Mouse (Mus musculus): ENCODE data around the gene Txk.
A peak's percentile ranks its signal among the peaks of the same experiment; 100 is the strongest.

Txk gene

DNA sequence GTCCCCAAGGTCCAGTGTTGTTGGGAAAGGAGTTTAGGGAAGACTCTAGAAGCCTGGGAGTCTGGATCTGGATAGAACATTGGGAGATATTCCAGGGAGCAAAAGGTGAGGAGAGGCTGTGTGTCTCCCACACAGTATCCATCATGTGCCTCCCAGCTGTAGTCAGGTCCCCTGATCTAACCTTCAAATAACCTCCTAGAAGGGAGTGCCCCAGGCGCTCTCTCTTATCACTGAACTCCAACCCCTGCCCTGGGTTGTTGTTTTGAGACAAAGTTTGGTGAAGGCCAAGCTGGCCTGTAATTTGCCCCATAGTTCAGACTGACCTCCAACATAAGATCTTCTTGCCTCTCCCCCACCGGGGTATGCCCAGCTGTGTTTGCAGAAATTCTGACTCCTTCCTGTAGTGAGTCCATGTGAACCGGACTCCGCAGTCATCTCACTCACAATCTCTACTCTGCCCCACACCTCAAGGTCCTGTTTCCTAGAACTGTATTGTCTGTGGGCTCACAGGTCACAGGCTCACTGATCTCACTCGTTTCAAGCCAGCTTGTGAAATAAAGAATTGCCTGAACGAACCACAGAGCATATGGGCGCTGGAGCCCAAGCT, 3.8 kb downstream of the Txk start:
- DNase-seq: no peak

DNA sequence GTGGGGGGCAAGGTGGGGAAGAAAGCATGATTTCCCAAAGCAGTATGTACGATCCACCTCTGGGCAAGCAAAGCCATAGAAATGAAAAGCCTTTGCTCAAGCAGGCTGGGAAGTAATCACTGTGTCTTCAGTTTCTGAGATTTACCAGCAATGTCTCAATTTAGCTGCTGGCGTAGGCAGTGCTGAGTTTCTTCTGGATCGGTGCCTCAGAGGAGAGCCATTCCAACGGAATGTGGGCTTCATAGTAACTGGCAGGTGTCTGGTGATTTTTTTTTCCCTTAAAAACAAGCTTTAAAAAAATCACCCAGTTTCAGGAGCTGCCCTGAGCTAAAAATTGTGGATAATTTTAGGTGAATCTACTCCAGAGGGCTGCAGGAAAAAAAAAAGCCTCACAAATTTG, 5.2 kb downstream of the Txk start:
- no peak for DNase-seq

DNA sequence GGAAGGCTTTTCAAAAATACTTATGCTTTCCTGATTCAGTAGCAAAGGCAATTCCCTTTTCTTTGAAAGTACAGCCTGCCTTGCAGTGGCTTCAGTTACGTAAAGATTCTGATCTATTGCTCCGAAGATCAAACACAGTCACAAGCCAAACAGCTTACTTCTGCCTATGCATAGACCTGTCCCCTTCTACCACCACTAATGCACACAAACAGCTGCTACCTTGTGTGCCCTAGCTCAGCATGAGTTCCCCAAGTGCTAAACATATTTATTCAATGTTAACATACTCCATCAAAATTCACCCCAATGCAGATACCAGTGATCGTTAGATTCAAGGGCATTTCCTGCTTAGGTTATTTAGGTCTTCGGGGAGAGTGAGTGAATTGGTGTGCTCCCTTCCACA, 6.1 kb downstream of the Txk start:
- no peak for DNase-seq

DNA sequence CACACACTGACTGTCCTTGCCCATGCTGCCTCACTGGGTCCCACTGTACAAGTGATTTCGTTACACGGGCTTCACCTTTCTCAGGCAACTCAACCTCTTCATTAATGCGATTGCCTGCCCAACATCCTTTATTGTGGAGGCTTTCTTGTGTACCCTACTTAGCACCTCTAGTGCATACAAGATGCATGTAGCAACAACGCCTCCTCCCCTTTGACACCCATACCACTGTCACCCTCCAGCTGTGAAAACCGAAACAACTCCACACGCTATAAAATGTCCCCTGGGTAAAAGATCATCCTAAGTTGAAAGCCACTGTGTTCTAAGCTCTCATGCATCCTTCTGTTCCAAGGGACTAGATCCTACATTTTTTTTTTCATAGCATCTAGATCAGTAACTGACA, 9.5 kb downstream of the Txk start:
- no peak for DNase-seq

DNA sequence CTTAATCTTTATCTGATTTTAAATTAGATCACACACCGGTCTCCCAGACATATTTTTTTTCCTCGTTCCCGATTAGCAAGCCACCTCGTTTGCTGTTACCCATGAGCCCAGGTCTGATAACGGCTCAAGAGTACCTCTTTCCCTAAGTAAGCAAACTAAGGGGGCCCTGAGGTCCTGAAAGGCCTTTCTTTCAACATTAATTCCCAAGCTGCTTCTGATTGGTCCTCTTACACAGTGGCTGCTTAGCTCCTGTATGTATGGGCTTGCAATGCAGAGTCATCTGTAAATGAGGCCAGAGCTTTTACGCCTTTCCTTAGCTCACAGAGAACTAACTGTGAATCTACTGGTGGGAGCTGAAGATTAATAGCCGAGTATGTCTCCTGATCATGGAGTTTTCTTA, 15.7 kb downstream of the Txk start:
- DNase-seq: no peak

DNA sequence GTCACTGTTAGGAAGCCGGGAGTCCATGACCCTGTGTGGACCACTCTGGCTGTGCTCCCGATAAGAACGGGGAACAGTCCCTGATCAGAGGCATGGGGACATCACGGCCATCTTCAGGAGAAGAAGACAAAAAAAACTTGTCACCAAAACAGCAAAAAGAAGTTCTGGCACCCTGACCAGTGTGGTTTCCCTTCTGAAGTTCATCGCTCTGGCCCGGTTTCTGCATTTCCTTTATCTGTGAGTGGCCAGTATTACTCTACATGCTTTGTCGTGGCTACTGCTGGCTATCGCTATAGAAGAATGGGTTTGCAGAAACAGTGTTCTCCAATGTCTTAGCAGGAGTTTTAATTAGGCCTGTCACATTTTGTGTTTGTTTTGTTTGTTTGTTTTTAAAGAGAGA, 16.1 kb downstream of the Txk start:
- DNase-seq: no peak

DNA sequence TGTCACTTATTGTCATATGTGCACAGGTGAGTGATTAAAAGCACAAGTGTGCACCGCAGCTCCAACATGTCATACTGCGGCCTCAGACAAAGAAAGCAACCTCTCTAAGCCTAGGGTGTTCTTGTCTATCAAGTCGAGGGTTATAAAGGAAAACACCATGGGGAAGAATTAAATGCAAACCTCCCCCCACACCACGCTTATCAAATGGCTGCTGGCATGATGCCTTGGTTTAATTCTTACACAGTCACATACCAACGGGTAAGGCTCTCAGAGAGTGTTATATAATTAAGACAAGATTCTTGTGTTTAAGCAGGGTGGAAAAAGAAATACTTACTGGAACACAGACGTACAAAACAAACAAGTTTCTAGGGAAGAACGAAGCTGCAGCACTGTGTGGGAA, 16.8 kb downstream of the Txk start:
- DNase-seq: no peak

DNA sequence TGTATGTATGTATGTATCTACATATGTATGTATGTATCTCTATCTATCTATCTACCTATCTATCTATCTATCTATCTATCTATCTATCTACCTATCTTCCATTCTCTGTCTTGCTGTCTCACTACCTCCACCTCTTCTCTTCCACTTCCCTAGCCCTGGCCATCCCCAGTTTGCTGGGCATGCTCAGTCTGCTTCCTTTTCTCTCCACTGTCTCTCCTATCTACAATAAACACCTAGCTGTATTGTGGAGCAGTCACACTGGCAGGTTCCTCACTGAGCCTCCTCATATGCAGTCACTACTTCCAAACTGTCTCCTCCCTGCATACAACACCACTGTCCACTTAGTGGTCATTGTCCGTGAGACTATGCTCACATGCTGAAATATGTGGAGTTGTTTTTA, 19.7 kb downstream of the Txk start:
- no peak for DNase-seq

DNA sequence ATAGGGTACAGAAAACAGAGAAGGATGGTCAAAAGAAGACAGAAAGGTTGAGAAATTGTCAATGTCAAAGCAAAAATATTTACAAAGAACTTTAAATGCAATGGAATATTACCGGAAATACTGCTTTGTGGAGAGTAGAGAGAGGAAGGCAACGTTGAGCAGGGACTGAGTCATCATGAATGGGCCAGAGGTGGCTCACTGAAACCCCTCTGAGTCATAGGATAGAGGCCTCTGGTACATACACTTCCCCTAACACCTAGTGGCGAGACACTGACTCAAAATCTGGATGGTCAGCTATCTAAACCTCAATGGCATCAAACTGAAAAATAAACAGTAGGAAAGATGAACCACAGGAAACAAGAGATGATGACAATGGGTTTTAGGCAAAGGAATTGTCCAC, 27.2 kb downstream of the Txk start:
- no peak for DNase-seq

DNA sequence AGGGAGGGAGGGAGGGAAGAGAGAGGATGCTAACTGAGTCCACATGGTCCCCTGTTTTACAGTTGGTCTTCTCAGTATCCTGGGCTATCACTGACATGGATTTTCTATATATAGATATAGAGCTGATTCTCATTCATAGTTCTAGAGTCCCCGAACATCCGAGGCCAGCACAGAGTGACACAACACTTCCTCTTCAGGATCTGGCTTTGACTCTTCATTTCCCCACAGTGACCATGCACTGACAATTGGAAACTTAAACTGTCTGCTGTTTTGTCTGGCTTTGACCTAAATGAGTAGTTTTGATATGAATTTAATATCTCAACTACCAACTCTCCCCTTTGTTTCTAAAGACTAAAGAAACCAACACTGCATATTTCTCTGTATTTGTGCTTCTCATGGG, 29.1 kb downstream of the Txk start:
- DNase-seq: no peak

DNA sequence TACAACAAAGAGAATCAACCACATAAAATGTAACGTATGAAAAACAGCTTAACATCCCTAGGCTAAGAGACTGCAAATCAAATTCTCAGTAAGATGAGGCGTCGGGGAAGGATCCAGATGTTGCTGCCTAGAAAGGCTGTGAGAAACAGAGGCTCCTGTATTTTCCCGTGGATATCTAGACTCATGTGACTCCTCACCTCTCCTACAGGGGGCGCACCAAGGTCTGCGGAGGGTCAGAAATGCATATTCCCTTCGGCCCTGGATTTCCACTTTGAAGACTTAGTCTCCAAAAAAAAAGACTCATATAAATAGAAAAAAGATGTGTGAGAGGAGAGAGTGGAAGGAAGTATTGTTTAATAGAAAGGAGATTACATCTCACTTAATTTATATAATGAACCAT, 32.0 kb downstream of the Txk start:
- DNase-seq: no peak

DNA sequence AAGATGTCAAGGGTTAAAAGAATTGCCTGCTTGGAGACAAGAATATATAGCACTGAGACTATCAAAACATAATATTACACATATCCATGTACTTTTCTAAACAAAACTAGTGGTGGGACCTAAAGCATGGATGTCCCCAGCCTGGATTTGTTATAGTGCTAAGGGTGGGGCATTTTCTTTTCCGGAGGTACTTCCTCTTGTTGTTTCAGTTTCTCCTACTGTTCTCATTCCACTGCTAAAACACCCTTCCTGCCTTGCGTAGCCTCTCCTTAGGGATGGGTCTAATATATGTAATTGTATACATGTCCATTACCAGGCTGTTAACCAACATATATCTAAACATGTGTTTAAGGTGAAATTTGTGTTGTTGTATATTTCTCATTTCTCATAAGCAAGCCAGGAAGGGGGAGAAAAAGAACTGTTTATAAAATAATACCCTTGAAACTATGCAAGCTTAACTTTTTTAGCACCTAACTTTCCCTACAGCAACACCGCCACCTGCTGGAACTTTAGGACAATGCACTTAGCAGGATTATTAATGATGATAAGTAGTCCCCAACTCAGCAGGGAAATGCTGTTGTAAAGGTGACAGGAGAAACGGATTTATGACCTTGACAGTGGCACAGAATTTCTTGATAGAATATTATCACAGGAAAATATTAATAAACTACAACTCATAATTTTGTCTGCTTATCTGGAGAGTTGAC, 41.9 kb downstream of the Txk start:
- DNase-seq: peak; percentile 80 to 81

DNA sequence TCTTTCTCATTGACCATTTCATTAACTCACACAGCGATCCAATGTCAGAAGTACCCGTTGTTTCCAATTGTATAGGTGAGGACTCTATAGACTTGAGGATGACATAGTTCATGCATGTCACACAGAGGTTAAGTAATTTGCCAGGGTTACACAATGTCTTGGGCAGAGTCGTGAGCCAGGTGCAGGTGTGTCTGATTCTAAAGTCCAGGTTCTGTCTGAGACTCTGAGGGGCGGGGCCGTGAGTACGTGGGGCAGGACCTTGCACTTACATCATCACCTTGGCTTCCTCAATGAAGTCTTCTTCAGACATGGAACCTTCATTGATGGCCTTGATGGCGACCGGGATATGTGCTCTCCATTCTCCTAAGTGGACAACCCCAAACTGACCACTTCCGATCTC, 42.6 kb downstream of the Txk start:
- no peak for DNase-seq

DNA sequence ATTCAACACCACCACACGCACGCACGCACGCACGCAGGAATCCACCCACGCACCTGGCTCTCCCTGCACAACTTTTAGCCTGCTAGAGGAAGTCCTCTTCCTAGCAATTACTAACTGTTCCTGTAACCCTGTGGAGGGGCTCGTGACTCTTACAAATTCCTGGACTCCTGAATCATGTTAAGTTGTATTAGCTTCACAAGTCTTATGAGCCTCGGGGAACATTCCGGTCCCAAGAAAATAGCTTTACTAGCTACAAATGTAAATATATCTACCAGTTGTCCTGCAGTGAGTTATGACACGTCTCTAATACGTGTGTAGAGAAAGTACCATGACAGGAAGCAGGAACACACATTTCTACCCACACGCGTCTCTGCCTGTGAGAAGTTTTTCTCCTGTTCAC, 43.1 kb downstream of the Txk start:
- DNase-seq: no peak

DNA sequence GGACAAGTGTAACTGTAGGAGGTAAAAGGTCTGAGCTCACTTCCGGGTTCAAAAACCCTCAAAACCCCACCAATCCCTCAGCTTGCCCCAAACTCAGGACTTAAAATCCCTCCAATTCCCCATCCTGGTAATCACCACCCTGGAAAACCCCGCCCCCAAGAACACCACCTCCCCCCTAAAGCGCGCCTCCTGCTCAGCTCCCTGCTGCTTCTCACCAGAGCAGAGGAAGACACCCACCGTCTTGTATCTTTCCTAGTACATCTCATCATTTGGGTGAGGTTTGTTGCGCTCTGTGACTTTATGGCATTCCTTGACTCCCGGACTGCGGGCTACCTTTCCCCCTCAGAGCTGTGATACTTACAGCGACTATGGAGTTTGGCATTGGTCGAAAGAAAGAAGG, 45.9 kb downstream of the Txk start:
- DNase-seq: peak; percentile 9 to 18

DNA sequence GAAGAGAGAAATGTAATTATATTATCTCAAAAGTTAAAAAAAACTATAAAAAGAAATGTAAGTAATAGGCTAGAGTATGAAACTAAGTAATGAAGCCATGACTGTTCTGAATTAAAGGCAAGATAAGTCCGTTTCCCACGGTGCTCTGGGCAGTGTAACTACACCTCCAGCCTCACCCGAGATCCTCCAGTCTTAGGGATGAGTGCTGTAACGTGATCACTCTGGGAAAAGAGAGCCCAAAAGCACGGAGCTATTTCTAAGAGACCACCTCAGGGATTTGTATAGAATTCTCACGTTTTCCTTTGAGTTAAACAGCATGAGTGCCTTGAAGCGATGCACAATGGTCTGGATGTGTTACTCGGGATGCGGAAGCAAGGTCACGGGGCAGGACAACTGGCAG, 46.5 kb downstream of the Txk start:
- DNase-seq: peak in 1 of 2 experiments; percentile 16

DNA sequence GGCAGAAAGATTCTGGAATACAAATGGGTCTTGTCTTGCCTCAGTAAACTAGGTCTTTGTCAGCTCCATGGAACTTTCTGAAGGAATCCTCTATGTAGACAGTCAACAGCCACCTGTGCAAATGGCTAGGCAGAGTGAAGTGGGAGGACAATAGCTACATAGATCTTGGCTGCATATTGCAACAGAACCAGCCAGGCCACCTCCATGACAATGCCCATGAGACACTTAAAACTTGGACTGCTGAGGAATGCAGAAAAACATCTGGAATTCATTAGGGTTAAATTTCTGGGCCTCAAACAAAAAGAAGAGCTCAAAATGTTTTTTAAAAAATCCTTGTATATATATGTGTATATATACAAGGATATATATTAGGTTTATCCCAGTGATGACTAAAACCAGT, 50.4 kb downstream of the Txk start:
- DNase-seq: no peak

DNA sequence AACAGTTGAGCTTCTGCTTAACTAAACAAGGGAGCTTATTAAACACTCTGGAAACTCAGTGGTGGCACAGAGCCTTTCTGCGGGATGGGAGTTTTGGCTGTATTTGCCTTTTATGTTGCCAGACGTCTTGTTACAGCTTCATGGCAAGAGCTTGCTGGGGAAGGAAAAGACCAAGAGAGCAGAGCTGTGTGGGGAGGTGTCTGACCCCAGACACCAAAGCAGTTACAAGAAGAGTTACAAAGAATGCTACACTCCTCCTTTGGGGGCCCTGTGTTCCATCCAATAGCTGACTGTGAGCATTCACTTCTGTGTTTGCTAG, 53.1 kb downstream of the Txk start:
- DNase-seq: no peak

DNA sequence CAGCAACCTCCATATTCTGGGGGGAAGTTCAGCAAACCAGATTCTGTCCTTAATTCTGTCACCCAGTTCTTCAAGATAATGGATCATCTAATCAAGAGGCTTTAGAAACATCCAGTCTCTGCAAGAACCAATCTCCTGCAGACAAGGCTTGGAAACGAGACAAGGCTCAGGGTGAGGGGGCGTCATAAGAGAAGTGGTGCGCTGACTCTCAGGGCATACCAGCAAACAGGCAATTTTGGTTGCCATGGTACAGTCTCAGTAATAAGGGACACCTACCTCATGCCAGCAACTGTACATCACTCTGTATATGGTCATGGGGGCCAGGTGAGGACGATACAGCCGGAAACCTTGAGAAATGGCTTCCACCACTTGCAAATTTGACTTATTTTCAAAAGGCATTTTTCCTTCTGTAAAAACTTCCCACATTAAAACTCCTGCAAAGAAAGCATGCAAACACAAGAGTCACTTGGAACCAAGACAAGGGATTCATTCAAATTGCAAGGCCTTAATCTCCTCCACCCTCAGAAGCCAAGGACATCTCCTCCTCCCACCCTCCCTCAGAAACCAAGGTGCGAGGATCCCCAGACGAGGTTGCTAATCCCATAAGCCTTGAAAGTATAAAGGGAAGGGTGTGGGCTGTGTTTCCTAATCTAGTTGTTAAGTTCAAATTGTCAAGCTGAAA, 53.6 kb downstream of the Txk start:
- no peak for DNase-seq

DNA sequence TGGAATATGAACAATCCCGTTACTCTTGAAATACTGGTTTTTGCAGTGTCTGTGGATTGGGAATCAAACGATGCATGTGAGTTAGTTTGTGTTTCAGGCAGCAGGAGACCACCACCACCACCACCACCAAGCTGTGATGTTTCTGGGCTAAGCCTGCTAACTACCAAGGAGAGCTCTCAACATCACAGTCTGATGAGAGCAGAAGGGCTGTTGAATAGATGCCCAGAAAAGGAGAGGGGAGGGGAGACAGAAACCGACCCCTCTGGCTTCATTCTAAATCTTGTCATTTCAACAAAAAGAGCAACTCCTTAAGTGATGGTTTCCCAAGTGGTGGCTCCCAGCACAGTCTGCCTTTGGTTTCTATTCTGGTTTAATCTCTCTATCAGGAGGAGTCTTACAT, 54.2 kb downstream of the Txk start:
- DNase-seq: no peak

DNA sequence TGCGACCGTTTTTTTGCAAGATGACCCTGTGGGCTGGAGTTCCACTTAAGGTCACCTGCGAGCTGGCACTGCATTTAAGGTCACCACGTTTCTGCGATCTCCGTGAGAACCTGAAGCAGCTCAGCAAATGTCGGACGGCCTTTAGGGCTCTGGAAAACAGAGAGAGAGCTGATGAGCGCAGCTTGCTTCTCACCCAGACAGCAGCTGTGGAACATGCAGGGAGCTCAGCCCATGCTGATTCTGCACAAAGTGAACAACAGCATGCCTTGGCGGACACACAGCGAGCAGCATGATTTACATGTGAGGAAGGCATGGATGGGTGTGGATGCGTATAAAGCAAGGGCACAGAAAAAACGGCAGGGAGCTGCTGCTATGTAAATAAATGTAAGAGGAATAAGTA, 56.1 kb downstream of the Txk start:
- DNase-seq: no peak

DNA sequence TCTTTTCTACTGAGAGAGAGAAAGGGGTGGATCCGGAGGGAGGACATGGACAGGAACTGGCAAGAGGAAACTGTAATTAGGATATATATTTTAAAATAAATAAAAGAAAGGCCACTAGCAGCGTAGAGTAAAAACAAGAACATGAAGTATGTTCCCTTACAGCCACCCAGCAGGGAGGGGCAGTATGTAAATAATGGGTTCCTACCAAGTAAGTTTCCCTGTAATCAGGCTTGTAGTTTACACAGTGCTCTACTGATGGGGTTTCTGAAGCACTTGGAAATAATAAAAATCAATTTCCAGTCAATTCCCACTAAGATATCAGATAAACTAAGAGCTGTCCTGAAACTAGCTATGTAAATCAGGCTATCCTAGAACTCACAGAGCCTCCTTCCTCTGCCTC, 57.9 kb downstream of the Txk start:
- no peak for DNase-seq

DNA sequence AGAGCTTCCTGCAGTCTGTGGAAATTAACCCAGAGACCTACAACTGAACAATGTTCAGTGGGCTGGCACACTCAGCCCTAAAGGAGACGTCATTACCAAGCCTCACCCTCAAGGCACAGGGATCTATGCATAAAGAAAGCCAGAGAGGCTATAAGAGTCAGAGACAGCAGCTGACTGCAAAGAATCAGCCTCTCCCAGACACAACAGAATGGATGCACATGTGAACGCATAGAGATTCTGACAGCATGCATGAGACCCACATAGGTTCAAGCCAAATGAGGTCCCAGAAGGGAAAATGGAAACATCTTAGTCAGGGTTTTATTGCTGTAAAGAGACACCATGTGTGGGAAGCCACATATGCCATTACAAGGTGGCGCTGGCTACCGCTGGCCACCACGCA, 62.1 kb downstream of the Txk start:
- DNase-seq: no peak

DNA sequence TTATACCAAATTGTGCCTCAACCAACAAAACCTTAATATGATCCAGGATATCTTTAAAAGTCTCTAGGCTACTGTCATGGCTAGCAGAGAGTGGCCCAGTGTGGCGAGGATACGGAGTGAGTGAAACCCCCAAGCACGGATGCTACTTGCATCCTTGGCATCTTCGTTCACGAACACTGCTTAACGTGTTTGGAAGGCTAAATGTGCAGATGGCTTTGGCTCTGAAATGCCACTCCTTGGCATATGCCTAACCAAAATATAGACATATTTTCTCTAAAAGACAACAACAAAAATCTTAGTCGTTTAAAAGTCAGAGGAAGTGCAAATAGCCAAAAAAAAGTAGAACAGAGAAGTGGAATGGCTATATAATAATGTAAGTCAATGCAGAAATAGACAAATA, 63.0 kb downstream of the Txk start:
- no peak for DNase-seq

DNA sequence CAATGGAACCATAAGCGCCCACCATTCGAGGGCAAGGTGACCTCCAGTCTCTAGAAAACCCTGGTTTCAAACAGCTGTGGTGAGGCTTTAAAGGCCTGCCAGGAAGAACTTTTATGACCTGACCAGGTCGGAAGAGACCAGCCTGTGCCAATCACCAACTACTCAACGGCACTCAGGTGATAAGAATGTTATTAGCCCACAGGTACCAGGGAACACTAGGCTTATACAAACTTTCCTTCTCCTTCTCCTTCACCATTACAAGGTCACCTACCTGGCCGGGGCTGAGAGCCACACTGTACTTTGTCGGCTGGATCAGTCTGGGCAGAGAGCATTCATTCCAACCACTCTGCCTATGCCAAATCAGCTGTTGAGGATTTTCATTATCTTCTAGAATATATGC, 71.1 kb downstream of the Txk start:
- no peak for DNase-seq
